Mouse (Mus musculus) kidney, adult 2 months (tissue): ENCODE measurements around the gene Zfyve21.

Experiments used
- CTCF ChIP-seq: fragments of 200-500 bp; conservative IDR thresholded peaks from 2 replicates; pipeline ENCODE4 v1.5.1; 2011; ENCODE audit warnings: low read depth, mild to moderate bottlenecking, control low read depth, low read length, moderate library complexity, mixed read lengths; ENCODE audit not compliant: insufficient read depth, insufficient read length
- POLR2A ChIP-seq: fragments of 200-500 bp; IDR thresholded peaks from one replicate; pipeline ENCODE4 v1.6.1; 2011; ENCODE audit warnings: low read depth, low read length, control low read depth

GRCm38 (mm10) chr12:111869806-111870205 is 55.8 kb downstream of the Zfyve21 start:
- TF ChIP-seq POLR2A (no peak), CTCF (no peak)
